In the genomic region with DNA sequence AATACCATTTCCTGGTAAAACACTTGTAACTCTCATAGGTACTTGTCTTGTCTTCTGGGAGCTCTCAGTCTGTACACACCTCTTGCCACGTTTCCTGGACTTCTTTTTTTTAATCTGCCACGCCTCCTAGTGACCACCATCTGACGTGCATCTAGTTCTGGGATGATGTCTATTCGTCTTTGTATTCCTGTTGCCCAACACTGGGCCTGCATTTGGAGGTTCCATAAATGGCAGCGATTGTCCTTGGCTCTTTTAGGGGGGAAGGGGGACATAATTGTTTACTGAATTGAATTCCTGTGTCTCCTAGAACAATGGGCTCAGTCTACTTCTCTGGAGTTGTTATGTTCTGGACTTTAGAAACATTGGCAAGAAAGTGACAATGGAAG, we compare ENCODE assay signal across 8 mouse cellular contexts. TPM values are rescaled to one million over a fixed set of nuclear protein-coding genes. Genes with fewer than 3 reads are reported as not detected.
DNase-seq lines count a peak whose midpoint lies in the region; ATAC-seq and TF ChIP-seq lines count a peak whose summit lies in the region.

No protein-coding gene starts in this region.

- H3K9ac ChIP-seq in hindbrain, postnatal 0 days (replicated peaks; ENCODE audit: low read length): peak overlapping the region; percentile 71
- H3K9ac ChIP-seq in liver, embryonic 14.5 days (replicated peaks): peak overlapping the region; percentile 99
- H3K9ac ChIP-seq in neural tube, embryonic 12.5 days: peak overlapping the region; percentile 74

- H3K27ac ChIP-seq in bone marrow, adult 2 months (ENCODE audit: control insufficient read depth, insufficient read depth, low read depth, low read length, poor library complexity): no peak overlapping the region
- peak overlapping the region; percentile 98 for H3K27ac ChIP-seq in forebrain, embryonic 10.5 days
- H3K27ac ChIP-seq in hindbrain, postnatal 0 days: peak overlapping the region; percentile 88
- H3K27ac ChIP-seq in liver, embryonic 14.5 days: peak overlapping the region; percentile 94
- H3K27ac ChIP-seq in neural tube, embryonic 12.5 days: no peak overlapping the region

- no peaks in the 10 kb centered on the region; the same call in 1 of the 2 replicates for H3K4me1 ChIP-seq in bone marrow, adult 2 months (ENCODE audit: control insufficient read depth, insufficient read depth, low read length)
- peaks cover 17% of the 10 kb centered on the region for H3K4me1 ChIP-seq in forebrain, embryonic 10.5 days
- H3K4me1 ChIP-seq in hindbrain, postnatal 0 days (ENCODE audit: insufficient read depth, low read length): peaks cover 6% of the 10 kb centered on the region
- peaks cover 10 to 12% of the 10 kb centered on the region in 2 experiments for H3K4me1 ChIP-seq in liver, embryonic 14.5 days (replicated peaks; ENCODE audit: control insufficient read depth in 2 of 2, insufficient read depth in 2 of 2, low read length in 1 of 2)
- peaks cover 16% of the 10 kb centered on the region for H3K4me1 ChIP-seq in neural tube, embryonic 12.5 days

- peak overlapping the region; percentile 34 for H3K4me3 ChIP-seq in bone marrow, adult 2 months (replicated peaks; ENCODE audit: control insufficient read depth, low read depth, low read length)
- peak overlapping the region; percentile 98 for H3K4me3 ChIP-seq in forebrain, embryonic 10.5 days
- H3K4me3 ChIP-seq in hindbrain, postnatal 0 days (ENCODE audit: low read length): peak overlapping the region; percentile 87
- H3K4me3 ChIP-seq in liver, embryonic 14.5 days (ENCODE audit: insufficient read depth in 1 of 2, low read depth in 2 of 2, low read length in 2 of 2): peak overlapping the region; percentile 71 to 99
- H3K4me3 ChIP-seq in neural tube, embryonic 12.5 days: peak overlapping the region; percentile 67

- TF ChIP-seq CTCF in bone marrow, adult 2 months (IDR thresholded peaks at IDR 0.05; ENCODE audit: control insufficient read depth, insufficient read depth, low read length): no peak
- peak; percentile 51 for TF ChIP-seq CTCF in hindbrain, postnatal 0 days (IDR thresholded peaks at IDR 0.05; ENCODE audit: low read depth)
- TF ChIP-seq CTCF in liver, embryonic 14.5 days (IDR thresholded peaks at IDR 0.05; ENCODE audit: low read depth): peak; percentile 59

- H3K27me3 ChIP-seq in forebrain, embryonic 10.5 days (ENCODE audit: poor library complexity, severe bottlenecking): no peaks in the 10 kb centered on the region
- no peaks in the 10 kb centered on the region for H3K27me3 ChIP-seq in hindbrain, postnatal 0 days (ENCODE audit: insufficient read depth, low read length)
- H3K27me3 ChIP-seq in liver, embryonic 14.5 days (ENCODE audit: control insufficient read depth, insufficient read depth, low read length): no peaks in the 10 kb centered on the region
- no peaks in the 10 kb centered on the region for H3K27me3 ChIP-seq in neural tube, embryonic 12.5 days (replicated peaks)

- peak; percentile 31; the same call in 1 of the 2 replicates for ATAC-seq in hindbrain, postnatal 0 days
- peak; percentile 32; the same call in 1 of the 2 replicates for ATAC-seq in liver, embryonic 14.5 days (ENCODE audit: insufficient read depth)
- peak; percentile 29; the same call in 1 of the 2 replicates for ATAC-seq in neural tube, embryonic 12.5 days (ENCODE audit: low FRiP score, low read depth)

- peak overlapping the region; percentile 87 for H3K4me2 ChIP-seq in hindbrain, postnatal 0 days (ENCODE audit: low read depth, low read length)
- H3K4me2 ChIP-seq in liver, embryonic 14.5 days (ENCODE audit: low read depth): peak overlapping the region; percentile 99
- peak overlapping the region; percentile 85 for H3K4me2 ChIP-seq in neural tube, embryonic 12.5 days (replicated peaks)

- no peaks in the 10 kb centered on the region for H3K9me3 ChIP-seq in forebrain, embryonic 10.5 days
- H3K9me3 ChIP-seq in hindbrain, postnatal 0 days (ENCODE audit: low read length): no peaks in the 10 kb centered on the region
- no peaks in the 10 kb centered on the region for H3K9me3 ChIP-seq in liver, embryonic 14.5 days (ENCODE audit: control insufficient read depth, low read length)
- no peaks in the 10 kb centered on the region for H3K9me3 ChIP-seq in neural tube, embryonic 12.5 days

- peak; percentile 57 for DNase-seq in right cerebral cortex, adult 18-20 months
- no peak for DNase-seq in right cerebral cortex, postnatal 4 days
- no peak for DNase-seq in forebrain, embryonic 10.5 days (ENCODE audit: extremely low spot score, low spot score)
- peak; percentile 67 for DNase-seq in hindbrain, postnatal 0 days (ENCODE audit: low spot score)
- peak; percentile 66 to 69 (median 66) for DNase-seq in liver, embryonic 14.5 days (ENCODE audit: low read depth in 3 of 3, low spot score in 3 of 3)
- no peak for DNase-seq in urinary bladder, postnatal 25 days (ENCODE audit: low spot score)

- H3K36me3 ChIP-seq in forebrain, embryonic 10.5 days (replicated peaks): peaks cover 64% of the 10 kb centered on the region
- H3K36me3 ChIP-seq in hindbrain, postnatal 0 days (ENCODE audit: insufficient read depth, low read length): peaks cover 18% of the 10 kb centered on the region
- H3K36me3 ChIP-seq in liver, embryonic 14.5 days (replicated peaks; ENCODE audit: control insufficient read depth, insufficient read depth, low read depth): peaks cover 38% of the 10 kb centered on the region
- peaks cover 48% of the 10 kb centered on the region for H3K36me3 ChIP-seq in neural tube, embryonic 12.5 days

- no peak for TF ChIP-seq POLR2A in bone marrow, adult 2 months (IDR thresholded peaks at IDR 0.05; ENCODE audit: borderline replicate concordance, control insufficient read depth, low read depth, low read length)

- TF ChIP-seq EP300 in liver, embryonic 14.5 days (IDR thresholded peaks at IDR 0.05; ENCODE audit: low read depth): no peak

- 1% methylated on average over 5 of the region's 5 CpGs for WGBS in bone marrow, adult 2 months
- 3% methylated on average over 5 of the region's 5 CpGs for WGBS in forebrain, embryonic 10.5 days
- WGBS in hindbrain, postnatal 0 days: 2% methylated on average over 5 of the region's 5 CpGs
- WGBS in liver, embryonic 14.5 days (ENCODE audit: insufficient replicate concordance): under 1% methylated on average over 5 of the region's 5 CpGs
- WGBS in neural tube, embryonic 12.5 days: 2% methylated on average over 5 of the region's 5 CpGs

RNA-seq across cellular contexts. Expression of a gene that starts 0.6 kb away (rescaled TPM):
- polyA plus RNA-seq in bone marrow, adult 2 months (2011; ENCODE audit: insufficient read depth, insufficient read length, low replicate concordance, missing spikeins): 64.3 and 77.3 TPM in 2 replicates
- 215 and 218 TPM in 2 replicates for polyA plus RNA-seq in forebrain, embryonic 10.5 days (2016; fragmentation: Nextera tagmentation; extraction: Ambion mirVana)
- total RNA-seq in hindbrain, postnatal 0 days (2014; rRNA removed): 26.5 and 30.5 TPM in 2 replicates
- polyA plus RNA-seq in hindbrain, postnatal 0 days (2015; fragmentation: Nextera tagmentation; extraction: Ambion mirVana): 28.4 and 30.2 TPM in 2 replicates
- polyA plus RNA-seq in liver, embryonic 14.5 days (2012; rRNA removed): 53.1 and 75.8 TPM in 2 replicates
- polyA plus RNA-seq in liver, embryonic 14.5 days (2014; fragmentation: Nextera tagmentation; extraction: Ambion mirVana): 131 and 145 TPM in 2 replicates
- 69.6 and 73.6 TPM in 2 replicates for polyA plus RNA-seq in neural tube, embryonic 12.5 days (2016; fragmentation: Nextera tagmentation; extraction: Ambion mirVana)

RNA-seq across cellular contexts. Expression of a gene that starts 0.8 kb away (rescaled TPM):
- polyA plus RNA-seq in bone marrow, adult 2 months (2011; ENCODE audit: insufficient read depth, insufficient read length, low replicate concordance, missing spikeins): 54.6 and 126 TPM in 2 replicates
- polyA plus RNA-seq in forebrain, embryonic 10.5 days (2016; fragmentation: Nextera tagmentation; extraction: Ambion mirVana): 362 and 373 TPM in 2 replicates
- 73.3 and 98.1 TPM in 2 replicates for total RNA-seq in hindbrain, postnatal 0 days (2014; rRNA removed)
- polyA plus RNA-seq in hindbrain, postnatal 0 days (2015; fragmentation: Nextera tagmentation; extraction: Ambion mirVana): 312 and 324 TPM in 2 replicates
- polyA plus RNA-seq in liver, embryonic 14.5 days (2012; rRNA removed): 78.6 and 107 TPM in 2 replicates
- 397 and 402 TPM in 2 replicates for polyA plus RNA-seq in liver, embryonic 14.5 days (2014; fragmentation: Nextera tagmentation; extraction: Ambion mirVana)
- polyA plus RNA-seq in neural tube, embryonic 12.5 days (2016; fragmentation: Nextera tagmentation; extraction: Ambion mirVana): 342 and 348 TPM in 2 replicates

RNA-seq across cellular contexts. Expression of a gene that starts 21.9 kb away (rescaled TPM):
- 20.9 and 24.8 TPM in 2 replicates for polyA plus RNA-seq in bone marrow, adult 2 months (2011; ENCODE audit: insufficient read depth, insufficient read length, low replicate concordance, missing spikeins)
- 171 and 180 TPM in 2 replicates for polyA plus RNA-seq in forebrain, embryonic 10.5 days (2016; fragmentation: Nextera tagmentation; extraction: Ambion mirVana)
- 198 and 208 TPM in 2 replicates for total RNA-seq in hindbrain, postnatal 0 days (2014; rRNA removed)
- polyA plus RNA-seq in hindbrain, postnatal 0 days (2015; fragmentation: Nextera tagmentation; extraction: Ambion mirVana): 148 and 151 TPM in 2 replicates
- polyA plus RNA-seq in liver, embryonic 14.5 days (2012; rRNA removed): 27.3 and 32.1 TPM in 2 replicates
- 45.2 and 50.5 TPM in 2 replicates for polyA plus RNA-seq in liver, embryonic 14.5 days (2014; fragmentation: Nextera tagmentation; extraction: Ambion mirVana)
- polyA plus RNA-seq in neural tube, embryonic 12.5 days (2016; fragmentation: Nextera tagmentation; extraction: Ambion mirVana): 162 and 167 TPM in 2 replicates

RNA-seq across cellular contexts. Expression of a gene that starts 35.9 kb away (rescaled TPM):
- polyA plus RNA-seq in bone marrow, adult 2 months (2011; ENCODE audit: insufficient read depth, insufficient read length, low replicate concordance, missing spikeins): 0.35 TPM in 1 of 2 replicates, not detected in the other
- 2.1 and 2.9 TPM in 2 replicates for polyA plus RNA-seq in forebrain, embryonic 10.5 days (2016; fragmentation: Nextera tagmentation; extraction: Ambion mirVana)
- 5.1 and 5.9 TPM in 2 replicates for total RNA-seq in hindbrain, postnatal 0 days (2014; rRNA removed)
- polyA plus RNA-seq in hindbrain, postnatal 0 days (2015; fragmentation: Nextera tagmentation; extraction: Ambion mirVana): 1.7 and 2.0 TPM in 2 replicates
- 6.4 and 9.1 TPM in 2 replicates for polyA plus RNA-seq in liver, embryonic 14.5 days (2012; rRNA removed)
- polyA plus RNA-seq in liver, embryonic 14.5 days (2014; fragmentation: Nextera tagmentation; extraction: Ambion mirVana): 3.5 and 3.7 TPM in 2 replicates
- polyA plus RNA-seq in neural tube, embryonic 12.5 days (2016; fragmentation: Nextera tagmentation; extraction: Ambion mirVana): 1.0 and 1.4 TPM in 2 replicates

Comparison
In these comparisons a context has a peak if more than half of its experiments do, and no peak if none do; other contexts are left out.
1. DNase-seq: peak in right cerebral cortex, adult 18-20 months (single experiment), hindbrain, postnatal 0 days (single experiment) and liver, embryonic 14.5 days (3 of 3); none in right cerebral cortex, postnatal 4 days (single experiment), forebrain, embryonic 10.5 days (single experiment) and urinary bladder, postnatal 25 days (single experiment).
2. H3K27ac ChIP-seq: peak in forebrain, embryonic 10.5 days (single experiment), hindbrain, postnatal 0 days (single experiment) and liver, embryonic 14.5 days (single experiment); none in bone marrow, adult 2 months (single experiment) and neural tube, embryonic 12.5 days (single experiment).
3. H3K4me3 ChIP-seq: peak in every context shown above with its lines; median percentile 98 in forebrain, embryonic 10.5 days; 87 in hindbrain, postnatal 0 days; 85 in liver, embryonic 14.5 days; 67 in neural tube, embryonic 12.5 days; 34 in bone marrow, adult 2 months.
4. Peak in every context shown above with its lines, with median percentiles within 50 percentile points of each other: ATAC-seq, H3K4me2 ChIP-seq and H3K9ac ChIP-seq.